Comparison of ENCODE assay signal across 10 mouse cellular contexts in genomic region chrX:112949792-112950191, GRCm38 (mm10).
DNase-seq lines count a peak whose midpoint lies in the region; ATAC-seq and TF ChIP-seq lines count a peak whose summit lies in the region.
"Had no signal": no experiment of that assay in that cellular context is flagged by ENCODE, and none has a peak within 500 bp of the region (broad histone marks: within the 10 kb centered on the region; RNA-seq: fewer than 3 reads in every experiment).

No protein-coding gene starts in this region.

- no peak overlapping the region for H3K9ac ChIP-seq in hindbrain, embryonic 14.5 days
- no peak overlapping the region for H3K9ac ChIP-seq in midbrain, postnatal 0 days (replicated peaks; ENCODE audit: low read length, poor library complexity, severe bottlenecking)
- no peak overlapping the region for H3K9ac ChIP-seq in midbrain, embryonic 11.5 days (ENCODE audit: low read length)
- H3K9ac ChIP-seq: limb, embryonic 15.5 days; neural tube, embryonic 12.5 days had no signal

- no peak overlapping the region for H3K27ac ChIP-seq in hindbrain, embryonic 14.5 days
- H3K27ac ChIP-seq in hindbrain, embryonic 10.5 days: no peak overlapping the region
- H3K27ac ChIP-seq in midbrain, postnatal 0 days (ENCODE audit: low read depth, low read length): no peak overlapping the region
- no peak overlapping the region for H3K27ac ChIP-seq in midbrain, embryonic 11.5 days (ENCODE audit: low read depth, low read length)
- H3K27ac ChIP-seq: limb, embryonic 15.5 days; neural tube, embryonic 12.5 days had no signal

- no peaks in the 10 kb centered on the region for H3K4me1 ChIP-seq in hindbrain, embryonic 14.5 days (replicated peaks; ENCODE audit: control insufficient read depth, insufficient read depth, low read length)
- H3K4me1 ChIP-seq in hindbrain, embryonic 10.5 days (replicated peaks): no peaks in the 10 kb centered on the region
- H3K4me1 ChIP-seq in midbrain, postnatal 0 days (ENCODE audit: insufficient read depth, low read length): no peaks in the 10 kb centered on the region
- H3K4me1 ChIP-seq in midbrain, embryonic 11.5 days (ENCODE audit: control insufficient read depth, insufficient read depth, low read length): no peaks in the 10 kb centered on the region
- H3K4me1 ChIP-seq: limb, embryonic 15.5 days; neural tube, embryonic 12.5 days had no signal

- peak; percentile 80 for TF ChIP-seq CTCF in midbrain, postnatal 0 days (IDR thresholded peaks at IDR 0.05)

- H3K4me3 ChIP-seq in hindbrain, embryonic 14.5 days (replicated peaks; ENCODE audit: low read length): no peak overlapping the region
- H3K4me3 ChIP-seq in hindbrain, embryonic 10.5 days: no peak overlapping the region
- no peak overlapping the region for H3K4me3 ChIP-seq in midbrain, postnatal 0 days (ENCODE audit: low read depth, low read length)
- no peak overlapping the region for H3K4me3 ChIP-seq in midbrain, embryonic 11.5 days (ENCODE audit: low read depth, low read length)
- H3K4me3 ChIP-seq: limb, embryonic 15.5 days; neural tube, embryonic 12.5 days had no signal

- DNase-seq in hindbrain, embryonic 14.5 days (ENCODE audit: low spot score): peak; percentile 79
- DNase-seq in hindbrain, embryonic 10.5 days (ENCODE audit: low spot score): no peak
- DNase-seq in midbrain, postnatal 0 days (ENCODE audit: low spot score): peak; percentile 36
- no peak for DNase-seq in midbrain, embryonic 11.5 days (ENCODE audit: low spot score, missing footprints)
- DNase-seq in brain, adult 2 months (ENCODE audit: low read depth, low spot score): peak; percentile 24
- DNase-seq in right cerebral cortex, postnatal 4 days: peak; percentile 5

- ATAC-seq in hindbrain, embryonic 14.5 days (ENCODE audit: low FRiP score): no peak
- no peak for ATAC-seq in midbrain, postnatal 0 days (ENCODE audit: low FRiP score)
- ATAC-seq in midbrain, embryonic 11.5 days (ENCODE audit: low FRiP score): no peak
- no peak for ATAC-seq in erythroblast, adult 5-6 weeks (replicated peaks; ENCODE audit: low FRiP score, poor library complexity, severe bottlenecking)
- no peak for ATAC-seq in cerebellum, adult (ENCODE audit: insufficient number of reproducible peaks, low FRiP score, low TSS enrichment)

- H3K27me3 ChIP-seq in hindbrain, embryonic 14.5 days (ENCODE audit: control insufficient read depth, insufficient read depth, low read length): no peaks in the 10 kb centered on the region
- H3K27me3 ChIP-seq in hindbrain, embryonic 10.5 days (ENCODE audit: insufficient read depth, poor library complexity, severe bottlenecking): no peaks in the 10 kb centered on the region
- no peaks in the 10 kb centered on the region for H3K27me3 ChIP-seq in midbrain, postnatal 0 days (ENCODE audit: insufficient read depth, low read length)
- no peaks in the 10 kb centered on the region for H3K27me3 ChIP-seq in midbrain, embryonic 11.5 days (ENCODE audit: control insufficient read depth, insufficient read depth, low read length)
- H3K27me3 ChIP-seq: limb, embryonic 15.5 days; neural tube, embryonic 12.5 days had no signal

- 59% methylated on average over 1 of the region's 1 CpGs for WGBS in hindbrain, embryonic 14.5 days
- 64% methylated on average over 1 of the region's 1 CpGs for WGBS in hindbrain, embryonic 10.5 days
- 41% methylated on average over 1 of the region's 1 CpGs for WGBS in midbrain, postnatal 0 days
- WGBS in midbrain, embryonic 11.5 days: 71% methylated on average over 1 of the region's 1 CpGs

- no peak overlapping the region for H3K4me2 ChIP-seq in hindbrain, embryonic 14.5 days (replicated peaks)
- H3K4me2 ChIP-seq in midbrain, postnatal 0 days (ENCODE audit: low read depth, low read length, poor library complexity, severe bottlenecking): no peak overlapping the region
- no peak overlapping the region for H3K4me2 ChIP-seq in midbrain, embryonic 11.5 days
- H3K4me2 ChIP-seq: limb, embryonic 15.5 days; neural tube, embryonic 12.5 days had no signal

- no peaks in the 10 kb centered on the region for H3K36me3 ChIP-seq in hindbrain, embryonic 14.5 days (replicated peaks; ENCODE audit: control insufficient read depth, insufficient read depth)
- no peaks in the 10 kb centered on the region for H3K36me3 ChIP-seq in hindbrain, embryonic 10.5 days
- no peaks in the 10 kb centered on the region for H3K36me3 ChIP-seq in midbrain, postnatal 0 days (ENCODE audit: insufficient read depth, low read length)
- no peaks in the 10 kb centered on the region for H3K36me3 ChIP-seq in midbrain, embryonic 11.5 days (ENCODE audit: control insufficient read depth, insufficient read depth, low read length)
- H3K36me3 ChIP-seq: limb, embryonic 15.5 days; neural tube, embryonic 12.5 days had no signal

- H3K9me3 ChIP-seq in hindbrain, embryonic 14.5 days (ENCODE audit: control insufficient read depth, low read length): no peaks in the 10 kb centered on the region
- H3K9me3 ChIP-seq in hindbrain, embryonic 10.5 days: no peaks in the 10 kb centered on the region
- H3K9me3 ChIP-seq in midbrain, postnatal 0 days (ENCODE audit: low read length): no peaks in the 10 kb centered on the region
- no peaks in the 10 kb centered on the region for H3K9me3 ChIP-seq in midbrain, embryonic 11.5 days (ENCODE audit: control insufficient read depth, low read length)
- H3K9me3 ChIP-seq: limb, embryonic 15.5 days; neural tube, embryonic 12.5 days had no signal

Comparison
In these comparisons a context has a peak if more than half of its experiments do, and no peak if none do; other contexts are left out.
1. DNase-seq: peak in hindbrain, embryonic 14.5 days (single experiment), midbrain, postnatal 0 days (single experiment), brain, adult 2 months (single experiment) and right cerebral cortex, postnatal 4 days (single experiment); none in hindbrain, embryonic 10.5 days (single experiment) and midbrain, embryonic 11.5 days (single experiment).